9 mouse cellular contexts compared by ENCODE assay signal in the genomic region with DNA sequence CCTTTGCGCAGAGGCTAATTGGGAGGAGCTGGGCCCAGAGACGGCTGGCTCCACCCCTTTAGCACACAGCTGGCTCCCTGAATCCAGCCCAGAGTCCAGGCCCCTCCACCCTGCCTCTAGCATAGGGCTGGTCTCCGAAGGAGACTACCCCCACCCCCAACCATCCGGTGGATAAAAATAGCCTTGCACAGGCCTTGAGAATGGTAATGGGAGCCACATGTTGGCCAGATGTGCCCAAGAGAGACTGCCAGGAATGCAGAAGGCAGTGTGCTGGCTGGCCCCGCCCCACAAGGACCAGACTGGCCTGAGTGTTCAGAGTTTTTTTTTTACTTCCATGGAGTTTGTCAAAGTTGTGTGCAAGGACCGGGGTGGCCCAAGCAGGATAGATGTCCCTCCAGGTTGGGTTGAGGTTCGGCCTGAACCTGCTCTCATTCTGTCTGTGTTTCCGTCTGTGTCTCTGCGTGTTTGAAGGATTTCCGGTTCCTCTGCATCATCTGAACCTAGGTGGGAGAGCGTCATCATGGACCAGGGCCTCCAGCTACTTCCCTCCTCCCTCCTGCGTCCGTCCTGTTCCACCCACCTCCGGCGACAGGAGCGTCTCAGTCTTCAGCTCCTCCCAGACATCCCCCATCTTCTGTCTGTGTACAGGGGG. TPM values are rescaled to one million over a fixed set of nuclear protein-coding genes. Genes with fewer than 3 reads are reported as not detected.
DNase-seq lines count a peak whose midpoint lies in the region; ATAC-seq lines count a peak whose summit lies in the region.
"Had no signal": no experiment of that assay in that cellular context is flagged by ENCODE, and none has a peak within 500 bp of the region (broad histone marks: within the 10 kb centered on the region; RNA-seq: fewer than 3 reads in every experiment).

No protein-coding gene starts in this region.

- no peaks in the 10 kb centered on the region for H3K9me3 ChIP-seq in heart, embryonic 11.5 days (replicated peaks; ENCODE audit: control insufficient read depth, low read length)

- peak; percentile 40; the same call in 1 of the 2 replicates for ATAC-seq in heart, embryonic 11.5 days (replicated peaks; ENCODE audit: insufficient number of reproducible peaks, low FRiP score, low TSS enrichment)

- H3K36me3 ChIP-seq in heart, embryonic 11.5 days (ENCODE audit: control insufficient read depth, insufficient read depth, low read length): no peaks in the 10 kb centered on the region

- peaks cover 37% of the 10 kb centered on the region for H3K4me1 ChIP-seq in heart, embryonic 11.5 days (ENCODE audit: control insufficient read depth, insufficient read depth, low read length)

- H3K27me3 ChIP-seq in heart, embryonic 11.5 days (ENCODE audit: control insufficient read depth, insufficient read depth, low read length): peaks cover 12% of the 10 kb centered on the region

- H3K9ac ChIP-seq in heart, embryonic 11.5 days (ENCODE audit: low read depth, low read length): no peak overlapping the region

- 34% methylated on average over 16 of the region's 16 CpGs for WGBS in heart, embryonic 11.5 days (ENCODE audit: insufficient replicate concordance)

- H3K4me3 ChIP-seq in heart, embryonic 11.5 days (ENCODE audit: low read depth, low read length): peak overlapping the region; percentile 18; the same call in 1 of the 2 replicates
- H3K4me3 ChIP-seq: erythroblast, embryonic 14.5 days had no signal

- H3K4me2 ChIP-seq in heart, embryonic 11.5 days: peak overlapping the region; percentile 73

- peak; percentile 96 for DNase-seq in R1 (ENCODE audit: low read depth, low spot score)
- peak; percentile 94 for DNase-seq in embryo, embryonic 10.5 days (ENCODE audit: low spot score)
- DNase-seq in kidney, postnatal 25 days: peak; percentile 80 to 92
- peak; percentile 94 for DNase-seq in mesoderm, embryonic 11.5 days (ENCODE audit: low read depth, low spot score)
- no peak for DNase-seq in right cerebral cortex, postnatal 14 days
- DNase-seq in cerebellum, postnatal 10 days: no peak
- no peak for DNase-seq in thymus, postnatal 25 days

- H3K27ac ChIP-seq in heart, embryonic 11.5 days (ENCODE audit: low read depth, low read length): peak overlapping the region; percentile 60

RNA-seq across cellular contexts. Expression of a gene that starts 2.9 kb away (rescaled TPM):
- polyA plus RNA-seq in heart, embryonic 11.5 days (2014; fragmentation: Nextera tagmentation; extraction: Ambion mirVana): 31.9 and 33.5 TPM in 2 replicates

RNA-seq across cellular contexts. Expression of a gene that starts 12.9 kb away (rescaled TPM):
- 2.7 and 3.1 TPM in 2 replicates for polyA plus RNA-seq in heart, embryonic 11.5 days (2014; fragmentation: Nextera tagmentation; extraction: Ambion mirVana)

RNA-seq across cellular contexts. Expression of a gene that starts 46.7 kb away (rescaled TPM):
- 18.5 and 23.2 TPM in 2 replicates for polyA plus RNA-seq in heart, embryonic 11.5 days (2014; fragmentation: Nextera tagmentation; extraction: Ambion mirVana)

RNA-seq across cellular contexts. Expression of a gene that starts 52.1 kb away (rescaled TPM):
- 131 and 155 TPM in 2 replicates for polyA plus RNA-seq in heart, embryonic 11.5 days (2014; fragmentation: Nextera tagmentation; extraction: Ambion mirVana)

RNA-seq across cellular contexts. Expression of a gene that starts 54.0 kb away (rescaled TPM):
- polyA plus RNA-seq in heart, embryonic 11.5 days (2014; fragmentation: Nextera tagmentation; extraction: Ambion mirVana): 42.8 and 44.5 TPM in 2 replicates

Comparison
In these comparisons a context has a peak if more than half of its experiments do, and no peak if none do; other contexts are left out.
1. DNase-seq: peak in R1 (single experiment), embryo, embryonic 10.5 days (single experiment), kidney, postnatal 25 days (2 of 2) and mesoderm, embryonic 11.5 days (single experiment); none in right cerebral cortex, postnatal 14 days (single experiment), cerebellum, postnatal 10 days (0 of 2) and thymus, postnatal 25 days (single experiment).